Mouse (Mus musculus) liver, adult 2 months (tissue): ENCODE results near the gene Rabep2. TPM values are rescaled to one million over a fixed set of nuclear protein-coding genes. Genes with fewer than 3 reads are reported as not detected.

Source experiments
- DNase-seq: peaks from one replicate; pipeline ENCODE4 v3.0.0-alpha.2; 2011; ENCODE audit warnings: low read depth, low spot score; ENCODE audit errors: extremely low read depth
- H3K27ac ChIP-seq: fragments of 200-500 bp; replicated peaks from 2 replicates; pipeline ENCODE4 v1.5.1; 2012; ENCODE audit warnings: low read depth, mild to moderate bottlenecking, control low read depth, inconsistent platforms, low read length; ENCODE audit not compliant: insufficient read depth
- H3K27me3 ChIP-seq: fragments of 200-500 bp; 2 replicates; pipeline ENCODE4 v1.6.1; 2012; ENCODE audit warnings: mild to moderate bottlenecking, moderate library complexity, low read length, inconsistent platforms; ENCODE audit not compliant: control insufficient read depth, insufficient read depth
- H3K36me3 ChIP-seq: fragments of 200-500 bp; 2 replicates; pipeline ENCODE4 v1.6.1; 2012; ENCODE audit warnings: low read length, inconsistent platforms; ENCODE audit not compliant: control insufficient read depth, insufficient read depth
- H3K4me1 ChIP-seq: fragments of 200-500 bp; 2 replicates; pipeline ENCODE4 v1.6.1; 2011; ENCODE audit warnings: low read length; ENCODE audit not compliant: control insufficient read depth, insufficient read depth
- H3K4me3 ChIP-seq: fragments of 200-500 bp; 2 replicates; pipeline ENCODE4 v1.5.1; 2011; ENCODE audit warnings: low read depth, mild to moderate bottlenecking, control low read depth, low read length, moderate library complexity; ENCODE audit not compliant: insufficient read depth
- H3K79me2 ChIP-seq: fragments of 200-500 bp; 2 replicates; pipeline ENCODE4 v1.6.1; 2012; ENCODE audit warnings: inconsistent platforms, mild to moderate bottlenecking, low read length, moderate library complexity; ENCODE audit not compliant: control insufficient read depth, insufficient read depth
- H3K9ac ChIP-seq: fragments of 200-500 bp; 2 replicates; pipeline ENCODE4 v1.6.1; 2012; ENCODE audit warnings: low read depth, mild to moderate bottlenecking, control low read depth, inconsistent platforms, low read length
- CTCF ChIP-seq: fragments of 200-500 bp; IDR thresholded peaks from 2 replicates; pipeline ENCODE4 v1.5.1; 2011; ENCODE audit warnings: low read depth, low read length, control low read depth
- POLR2A ChIP-seq: fragments of 200-500 bp; IDR thresholded peaks from 2 replicates; pipeline ENCODE4 v1.6.1; 2011; ENCODE audit warnings: low read length, control low read depth; ENCODE audit not compliant: insufficient read depth; ENCODE audit errors: extremely low read depth
- WGBS: fragments of 180-500 bp; shearing (Covaris S2); methylation state at CpG from one replicate; pipeline ENCODE4 v1.1.7; 2018; 5-methylcytosine and 5-hydroxymethylcytosine counted together
- polyA plus RNA-seq: library from polyadenylated mRNA; depleted of rRNA; stranded (reverse); fragments of >200 nt; gene quantifications from 2 replicates; pipeline ENCODE4 v1.2.3, GENCODE M21; 2012; rRNA removed
- total RNA-seq: library from RNA; depleted of rRNA; stranded (reverse); fragments of >200 nt; gene quantifications from 2 replicates; pipeline ENCODE4 v1.2.3, GENCODE M21; 2014; rRNA removed

Rabep2 gene
- total and polyA plus RNA-seq, 2 experiments = 6.5 to 15.1 TPM

DNA sequence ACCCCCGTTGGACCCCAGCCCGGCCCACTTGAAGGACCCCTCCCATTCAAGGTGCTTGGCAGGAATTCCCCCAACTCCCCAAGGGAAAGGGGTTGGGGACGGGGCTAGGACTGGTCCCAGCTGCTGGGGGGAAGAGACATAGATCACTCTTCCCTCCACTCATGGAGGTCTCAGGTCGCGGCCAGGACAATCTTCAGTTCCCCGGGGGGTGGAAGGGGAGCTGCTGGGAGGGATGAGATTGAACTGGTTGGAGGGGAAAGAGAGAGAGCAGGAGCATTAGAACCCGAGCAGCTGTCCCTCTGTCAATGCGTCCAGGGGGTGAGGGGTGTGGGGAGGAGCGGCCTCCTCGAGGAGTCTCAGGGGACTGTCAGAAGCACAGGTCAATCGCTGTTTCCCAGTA, 63.4 kb downstream of the Rabep2 start:
- no peak for DNase-seq
- Histone ChIP-seq H3K4me3 (no peak overlapping the region), H3K36me3 (peaks cover 49% of the 10 kb centered on the region), H3K4me1 (peaks cover 6% of the 10 kb centered on the region; the same call in 1 of the 2 replicates), H3K9ac (no peak overlapping the region), H3K27ac (no peak overlapping the region), H3K27me3 (no peaks in the 10 kb centered on the region), H3K79me2 (no peaks in the 10 kb centered on the region)
- 82% methylated on average over 11 of the region's 11 CpGs for WGBS
- TF ChIP-seq CTCF = no peak
- TF ChIP-seq POLR2A = no peak

DNA sequence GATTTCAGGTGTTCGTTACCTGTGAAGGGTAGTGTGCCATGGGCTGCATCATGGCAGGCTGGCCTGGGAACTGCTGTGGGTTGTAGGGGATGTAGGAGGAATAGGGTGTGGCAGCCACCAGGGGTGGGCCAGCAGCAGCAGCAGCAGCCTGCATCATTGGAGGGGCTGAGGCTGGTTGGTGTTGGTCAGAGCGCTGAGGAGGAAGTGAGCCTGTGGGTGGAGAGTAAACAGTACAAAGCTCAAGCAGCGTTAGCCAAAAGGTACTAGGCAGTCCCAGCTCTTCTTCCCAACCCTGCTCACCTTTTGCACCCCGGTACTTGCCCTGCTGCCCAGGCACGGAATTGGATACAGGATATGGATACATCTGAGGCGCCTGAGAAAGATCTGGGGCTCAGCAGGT, 65.6 kb downstream of the Rabep2 start:
- no peaks in the 10 kb centered on the region for H3K4me1 ChIP-seq
- H3K4me3 ChIP-seq = no peak overlapping the region
- no peaks in the 10 kb centered on the region for H3K27me3 ChIP-seq
- WGBS = 45% methylated on average over 6 of the region's 6 CpGs
- H3K79me2 ChIP-seq = no peaks in the 10 kb centered on the region
- no peak for TF ChIP-seq POLR2A
- TF ChIP-seq CTCF = no peak
- H3K27ac ChIP-seq = no peak overlapping the region
- no peak overlapping the region for H3K9ac ChIP-seq
- peaks cover 68% of the 10 kb centered on the region for H3K36me3 ChIP-seq
- peak; percentile 36 for DNase-seq

- Histone ChIP-seq H3K9ac (no peak overlapping the region), H3K27me3 (no peaks in the 10 kb centered on the region), H3K36me3 (peaks cover 79% of the 10 kb centered on the region), H3K79me2 (0 out of 2 replicates have a peak, but pooled peaks cover 4% of the 10 kb centered on the region), H3K4me1 (no peaks in the 10 kb centered on the region), H3K27ac (no peak overlapping the region), H3K4me3 (no peak overlapping the region)
- 83% methylated on average over 5 of the region's 5 CpGs for WGBS
- TF ChIP-seq CTCF (no peak), POLR2A (no peak)
- no peak for DNase-seq
Measured at GRCm38 (mm10) chr7:126496475-126496874, 67.9 kb downstream of the Rabep2 start.

GRCm38 (mm10) chr7:126497966-126498365, 69.4 kb downstream of the Rabep2 start:
- Histone ChIP-seq H3K9ac (no peak overlapping the region), H3K36me3 (peaks cover 73% of the 10 kb centered on the region), H3K4me3 (no peak overlapping the region), H3K27me3 (no peaks in the 10 kb centered on the region), H3K4me1 (no peaks in the 10 kb centered on the region; the same call in 1 of the 2 replicates), H3K27ac (no peak overlapping the region), H3K79me2 (peaks cover 4% of the 10 kb centered on the region; the same call in 1 of the 2 replicates)
- TF ChIP-seq CTCF = no peak
- no peak for TF ChIP-seq POLR2A
- no peak for DNase-seq
- WGBS = 92% methylated on average over 12 of the region's 12 CpGs

Other genes with a start within 250 kb of the Rabep2 start
- gene Xpo6, start 228.3 kb upstream of the Rabep2 start, total RNA-seq = 15.0 and 25.9 TPM in 2 replicates
- 65.5 and 79.2 TPM in 2 replicates for gene Xpo6, start 228.3 kb upstream of the Rabep2 start, polyA plus RNA-seq
- gene Sbk1, start 156.1 kb upstream of the Rabep2 start, total RNA-seq = 12.2 and 13.5 TPM in 2 replicates
- gene Sbk1, start 156.1 kb upstream of the Rabep2 start, polyA plus RNA-seq = 17.1 and 21.6 TPM in 2 replicates
- gene Lat, start 59.2 kb upstream of the Rabep2 start, total RNA-seq = 0.46 and 1.3 TPM in 2 replicates
- gene Lat, start 59.2 kb upstream of the Rabep2 start, polyA plus RNA-seq = 1.4 TPM in 2 replicates
- gene Spns1, start 51.3 kb upstream of the Rabep2 start, total RNA-seq = 14.5 and 28.4 TPM in 2 replicates
- gene Spns1, start 51.3 kb upstream of the Rabep2 start, polyA plus RNA-seq = 62.8 and 74.8 TPM in 2 replicates
- 1.3 and 1.7 TPM in 2 replicates for gene Nfatc2ip, start 32.0 kb upstream of the Rabep2 start, total RNA-seq
- gene Nfatc2ip, start 32.0 kb upstream of the Rabep2 start, polyA plus RNA-seq = 2.1 and 2.8 TPM in 2 replicates
- gene Cd19, start 13.9 kb upstream of the Rabep2 start, total RNA-seq = 0.18 and 0.87 TPM in 2 replicates
- 0.47 and 1.7 TPM in 2 replicates for gene Cd19, start 13.9 kb upstream of the Rabep2 start, polyA plus RNA-seq
- 5.0 TPM in 1 of 2 replicates, not detected in the other for gene Atp2a1, start 34.3 kb downstream of the Rabep2 start, total RNA-seq
- gene Atp2a1, start 34.3 kb downstream of the Rabep2 start, polyA plus RNA-seq = 0.21 and 0.34 TPM in 2 replicates
- gene Sh2b1, start 46.7 kb downstream of the Rabep2 start, total RNA-seq = 4.6 and 7.7 TPM in 2 replicates
- gene Sh2b1, start 46.7 kb downstream of the Rabep2 start, polyA plus RNA-seq = 36.2 and 43.1 TPM in 2 replicates
- 90.8 and 94.4 TPM in 2 replicates for gene Tufm, start 58.6 kb downstream of the Rabep2 start, total RNA-seq
- 163 TPM in 2 replicates for gene Tufm, start 58.6 kb downstream of the Rabep2 start, polyA plus RNA-seq
- 4.6 and 6.4 TPM in 2 replicates for gene Atxn2l, start 74.7 kb downstream of the Rabep2 start, total RNA-seq
- 42.9 and 81.3 TPM in 2 replicates for gene Atxn2l, start 74.7 kb downstream of the Rabep2 start, polyA plus RNA-seq
- gene Eif3c, start 137.7 kb downstream of the Rabep2 start, total RNA-seq = 79.4 and 85.6 TPM in 2 replicates
- 54.2 and 64.1 TPM in 2 replicates for gene Eif3c, start 137.7 kb downstream of the Rabep2 start, polyA plus RNA-seq
- 0.74 and 1.6 TPM in 2 replicates for gene Apobr, start 156.2 kb downstream of the Rabep2 start, total RNA-seq
- 0.58 and 1.0 TPM in 2 replicates for gene Apobr, start 156.2 kb downstream of the Rabep2 start, polyA plus RNA-seq
- gene Cln3, start 157.1 kb downstream of the Rabep2 start, total RNA-seq = 7.1 and 9.5 TPM in 2 replicates
- 40.9 and 57.0 TPM in 2 replicates for gene Cln3, start 157.1 kb downstream of the Rabep2 start, polyA plus RNA-seq
- gene Il27, start 166.2 kb downstream of the Rabep2 start, total RNA-seq = not detected in 2 replicates
- gene Il27, start 166.2 kb downstream of the Rabep2 start, polyA plus RNA-seq = 0.31 TPM in 1 of 2 replicates, not detected in the other
- 3.0 and 3.2 TPM in 2 replicates for gene Nupr1, start 202.1 kb downstream of the Rabep2 start, total RNA-seq
- gene Nupr1, start 202.1 kb downstream of the Rabep2 start, polyA plus RNA-seq = 1.2 TPM in 2 replicates
- gene Sgf29, start 220.6 kb downstream of the Rabep2 start, total RNA-seq = 7.7 and 10.7 TPM in 2 replicates
- 34.7 and 54.2 TPM in 2 replicates for gene Sgf29, start 220.6 kb downstream of the Rabep2 start, polyA plus RNA-seq
- gene Sult1a1, start 247.7 kb downstream of the Rabep2 start, total RNA-seq = 661 and 727 TPM in 2 replicates
- gene Sult1a1, start 247.7 kb downstream of the Rabep2 start, polyA plus RNA-seq = 566 and 586 TPM in 2 replicates